ENCODE assay signal across 28 mouse cellular contexts in the genomic region with DNA sequence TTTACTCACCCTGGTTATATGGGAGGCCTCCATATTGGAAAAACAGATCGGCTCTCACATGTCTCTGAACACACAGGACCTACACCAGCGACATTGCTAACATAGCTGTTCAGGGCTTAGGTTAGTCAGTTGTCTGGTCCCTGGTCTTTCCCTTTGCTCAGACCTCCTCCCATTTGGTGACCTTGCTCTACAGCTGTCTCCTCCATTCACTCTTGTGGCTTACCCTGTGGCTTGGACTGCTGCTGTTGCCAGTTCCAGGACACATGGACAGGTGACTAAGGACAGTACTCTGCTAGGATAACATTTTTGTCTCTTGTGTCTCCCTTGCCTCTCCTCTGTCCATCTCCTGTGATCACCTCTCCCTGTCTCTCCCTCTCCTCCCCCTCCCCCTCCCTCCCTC. TPM values are rescaled to one million over a fixed set of nuclear protein-coding genes. Genes with fewer than 3 reads are reported as not detected.
A peak's percentile ranks its signal among the peaks of the same experiment; 100 is the strongest.
DNase-seq lines count a peak whose midpoint lies in the region; ATAC-seq and TF ChIP-seq lines count a peak whose summit lies in the region.
"Had no signal": no experiment of that assay in that cellular context is flagged by ENCODE, and none has a peak within 500 bp of the region (broad histone marks: within the 10 kb centered on the region; RNA-seq: fewer than 3 reads in every experiment).

No protein-coding gene starts in this region.

- H3K9me3 ChIP-seq in forebrain, embryonic 11.5 days (ENCODE audit: control insufficient read depth, low read length), result no peaks in the 10 kb centered on the region
- H3K9me3 ChIP-seq: embryonic facial prominence, embryonic 13.5 days; embryonic facial prominence, embryonic 15.5 days; forebrain, embryonic 10.5 days; forebrain, embryonic 13.5 days; forebrain, embryonic 15.5 days; G1E had no signal

- H3K4me2 ChIP-seq in forebrain, embryonic 11.5 days (ENCODE audit: low read depth, low read length, severe bottlenecking), result no peak overlapping the region
- H3K4me2 ChIP-seq: embryonic facial prominence, embryonic 13.5 days; embryonic facial prominence, embryonic 15.5 days; forebrain, embryonic 13.5 days; forebrain, embryonic 15.5 days had no signal

- no peaks in the 10 kb centered on the region for H3K79me3 ChIP-seq in C2C12 (ENCODE audit: low read depth)

- no peak overlapping the region for H3ac ChIP-seq in C2C12 (ENCODE audit: control insufficient read depth, insufficient read length, low read depth)

- H3K79me2 ChIP-seq in C2C12 (ENCODE audit: control insufficient read depth, insufficient read depth), result no peaks in the 10 kb centered on the region

- no peaks in the 10 kb centered on the region for H3K27me3 ChIP-seq in C2C12 (ENCODE audit: control insufficient read depth, insufficient read depth, insufficient read length)
- no peaks in the 10 kb centered on the region for H3K27me3 ChIP-seq in forebrain, embryonic 11.5 days (ENCODE audit: control insufficient read depth, insufficient read depth, low read length)
- H3K27me3 ChIP-seq: CH12.LX; embryonic facial prominence, embryonic 13.5 days; embryonic facial prominence, embryonic 15.5 days; forebrain, embryonic 13.5 days; forebrain, embryonic 15.5 days; Patski had no signal

- peaks cover 12% of the 10 kb centered on the region; the same call in 1 of the 2 replicates for H3K4me1 ChIP-seq in brown adipose tissue, adult 24 weeks (ENCODE audit: control insufficient read depth, insufficient read depth, insufficient read length, low read length)
- no peaks in the 10 kb centered on the region for H3K4me1 ChIP-seq in forebrain, embryonic 11.5 days (replicated peaks; ENCODE audit: control insufficient read depth, insufficient read depth, low read length)
- H3K4me1 ChIP-seq: forebrain, embryonic 10.5 days; forebrain, embryonic 13.5 days; forebrain, embryonic 15.5 days had no signal

- no peak overlapping the region for H3K4me3 ChIP-seq in C2C12 (ENCODE audit: insufficient read depth, poor library complexity, severe bottlenecking)
- H3K4me3 ChIP-seq in brown adipose tissue, adult 24 weeks (ENCODE audit: insufficient read depth, low read depth, low read length), result no peak overlapping the region
- no peak overlapping the region for H3K4me3 ChIP-seq in forebrain, embryonic 11.5 days (ENCODE audit: low read depth, low read length)
- H3K4me3 ChIP-seq: embryonic facial prominence, embryonic 13.5 days; embryonic facial prominence, embryonic 15.5 days; erythroblast, embryonic 14.5 days; forebrain, embryonic 10.5 days; forebrain, embryonic 13.5 days; forebrain, embryonic 15.5 days had no signal

- H3K9ac ChIP-seq in forebrain, embryonic 11.5 days (ENCODE audit: low read length), result no peak overlapping the region
- H3K9ac ChIP-seq: embryonic facial prominence, embryonic 13.5 days; embryonic facial prominence, embryonic 15.5 days; forebrain, embryonic 13.5 days; forebrain, embryonic 15.5 days; forebrain, postnatal 0 days had no signal

- peak overlapping the region; percentile 79 for H3K27ac ChIP-seq in brown adipose tissue, adult 24 weeks (replicated peaks; ENCODE audit: low read depth, low read length)
- no peak overlapping the region for H3K27ac ChIP-seq in forebrain, embryonic 11.5 days (ENCODE audit: low read depth, low read length)
- H3K27ac ChIP-seq: embryonic facial prominence, embryonic 13.5 days; embryonic facial prominence, embryonic 15.5 days; forebrain, embryonic 10.5 days; forebrain, embryonic 13.5 days; forebrain, embryonic 15.5 days had no signal

- no peaks in the 10 kb centered on the region for H3K36me3 ChIP-seq in C2C12 (ENCODE audit: control insufficient read depth, insufficient read depth)
- no peaks in the 10 kb centered on the region for H3K36me3 ChIP-seq in forebrain, embryonic 11.5 days (ENCODE audit: control insufficient read depth, insufficient read depth, low read length)
- H3K36me3 ChIP-seq: embryonic facial prominence, embryonic 13.5 days; embryonic facial prominence, embryonic 15.5 days; forebrain, embryonic 10.5 days; forebrain, embryonic 15.5 days; G1E had no signal

- peak; percentile 74 for DNase-seq in heart, adult 11 months
- no peak for DNase-seq in heart, adult 18-20 months
- DNase-seq in forebrain, embryonic 11.5 days (ENCODE audit: low spot score), result no peak
- DNase-seq in thymus, postnatal 25 days, result no peak
- DNase-seq: adrenal gland, adult 8-10 months; adrenal gland, postnatal 36 days; cerebellum, adult 11 months; cerebellum, adult 18-20 months; cerebellum, adult 8-10 months; cerebellum, adult 9-11 months; cerebellum, postnatal 14 days; cerebellum, postnatal 36 days; embryo, embryonic 11 days; forebrain, postnatal 0 days had no signal

- ATAC-seq in forebrain, embryonic 11.5 days (replicated peaks; ENCODE audit: low FRiP score), result no peak
- ATAC-seq: activated CD4-positive, CD25-positive, alpha-beta regulatory T cell, adult 4 months; CD4-positive, CD25-positive, alpha-beta regulatory T cell, adult 4 months; forebrain, embryonic 13.5 days; forebrain, embryonic 15.5 days; forebrain, postnatal 0 days; Patski had no signal

- 89% methylated on average over 2 of the region's 2 CpGs for WGBS in forebrain, embryonic 11.5 days

- no peak for TF ChIP-seq CTCF in C2C12 (IDR thresholded peaks at IDR 0.05; ENCODE audit: control insufficient read depth, insufficient read depth, insufficient read length)

TF ChIP-seq in C2C12, 6 proteins besides CTCF, POLR2A, EP300 and RAD21:
- TF ChIP-seq MAX (IDR thresholded peaks at IDR 0.05) (no peak), MYOD1 (IDR thresholded peaks at IDR 0.05; ENCODE audit: control insufficient read depth, insufficient read length, low read depth) (peak; percentile 83)

RNA-seq across cellular contexts. Expression of gene Ccdc3, which starts 29.2 kb away (rescaled TPM):
- total RNA-seq in heart, adult 18-20 months (2021), result 1 to 10 TPM; 2.9 to 4.7 TPM
- polyA plus RNA-seq in C2C12 (2012; fragmentation: generic; extraction: Trizol), result 0.19 TPM
- polyA plus RNA-seq in brown adipose tissue, adult 24 weeks (2012; ENCODE audit: insufficient read depth, insufficient read length, missing spikeins), result 66.9 and 95.9 TPM in 2 replicates
- 3.9 and 4.6 TPM in 2 replicates for polyA plus RNA-seq in forebrain, embryonic 11.5 days (2014; fragmentation: Nextera tagmentation; extraction: Ambion mirVana)
- total RNA-seq: CH12.LX; common myeloid progenitor, adult 5-6 weeks; G1E had no signal
- polyA plus RNA-seq: activated CD4-positive, CD25-positive, alpha-beta regulatory T cell, adult 4 months; CD4-positive, CD25-positive, alpha-beta regulatory T cell, adult 4 months; G1E had no signal

Comparison
In these comparisons a context has a peak if more than half of its experiments do, and no peak if none do; other contexts are left out.
1. RNA of gene Ccdc3, which starts 29.2 kb away (polyA plus RNA-seq): 66.9 to 95.9 TPM in brown adipose tissue, adult 24 weeks; 3.9 to 4.6 TPM in forebrain, embryonic 11.5 days and 0.19 TPM in C2C12 (single experiment); every median in the first group is over 10 times any median in the second.